Mouse (Mus musculus) lung, postnatal 0 days (tissue): ENCODE data around the gene Slc22a20.

Source experiments
- CTCF ChIP-seq: IDR thresholded peaks from 2 replicates; pipeline ENCODE4 v1.5.1; 2016; ENCODE audit warnings: antibody characterized with exemption, mild to moderate bottlenecking
- EP300 ChIP-seq: IDR thresholded peaks from 2 replicates; pipeline ENCODE4 v1.6.1; 2016; ENCODE audit warnings: antibody characterized with exemption, mild to moderate bottlenecking, control low read depth

DNA sequence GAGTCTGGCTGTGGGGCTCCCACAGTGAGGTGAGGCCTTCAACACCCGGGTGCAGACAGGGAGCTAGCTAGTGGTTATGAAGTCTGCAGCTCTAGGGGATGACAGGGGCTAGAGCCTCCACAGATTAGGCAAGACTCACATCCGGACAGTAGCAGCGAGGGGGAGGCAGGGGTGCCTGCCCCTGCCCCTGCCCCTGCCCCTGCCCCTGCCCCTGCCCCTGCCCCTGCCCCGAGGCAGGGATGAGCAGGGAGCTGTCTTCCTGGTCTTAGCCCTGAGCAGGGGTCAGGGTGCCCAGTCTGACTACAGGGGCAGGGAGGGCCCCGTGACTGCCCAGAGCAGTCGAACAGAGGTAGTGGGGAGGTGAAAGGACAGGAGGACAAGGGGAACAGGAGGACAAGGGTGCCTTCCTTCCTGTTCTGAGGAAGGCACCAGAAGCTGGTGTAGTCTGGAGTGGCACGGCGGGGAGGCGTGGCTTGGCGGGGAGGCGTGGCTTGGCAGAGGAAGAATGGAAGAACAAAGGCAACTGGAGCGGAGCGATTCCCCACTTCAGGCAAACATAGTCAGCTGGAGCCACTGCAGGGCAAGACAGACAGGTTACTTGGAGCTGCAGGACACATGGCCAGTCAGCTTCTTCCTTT is 3.0 kb upstream of the Slc22a20 start:
- TF ChIP-seq CTCF, result no peak
- no peak for TF ChIP-seq EP300
